Mouse (Mus musculus) thymus, postnatal 4 days (tissue): ENCODE data around the gene Sh3gl1.

ENCODE experiments used
- DNase-seq: peaks from one replicate; pipeline ENCODE4 v3.0.0; 2021

Gene Sh3gl1

DNA sequence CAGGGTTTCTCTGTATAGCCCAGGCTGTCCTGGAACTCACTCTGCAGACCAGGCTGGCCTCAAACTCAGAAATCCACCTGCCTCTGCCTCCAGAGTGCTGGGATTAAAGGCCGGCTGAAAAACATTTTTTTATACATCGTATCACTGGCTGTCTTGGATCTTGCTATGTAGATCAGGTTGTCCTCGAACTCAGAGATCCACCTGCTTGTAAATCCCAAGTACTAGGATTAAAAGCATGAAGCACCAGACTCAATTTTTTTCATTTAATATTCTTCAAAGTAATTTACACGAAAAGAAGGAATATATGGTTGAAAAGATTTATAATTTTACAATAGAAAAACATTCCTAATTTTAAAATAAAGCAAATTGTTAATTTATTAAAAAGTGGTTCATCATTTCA, 2.9 kb upstream of the Sh3gl1 start:
- DNase-seq, result no peak

DNA sequence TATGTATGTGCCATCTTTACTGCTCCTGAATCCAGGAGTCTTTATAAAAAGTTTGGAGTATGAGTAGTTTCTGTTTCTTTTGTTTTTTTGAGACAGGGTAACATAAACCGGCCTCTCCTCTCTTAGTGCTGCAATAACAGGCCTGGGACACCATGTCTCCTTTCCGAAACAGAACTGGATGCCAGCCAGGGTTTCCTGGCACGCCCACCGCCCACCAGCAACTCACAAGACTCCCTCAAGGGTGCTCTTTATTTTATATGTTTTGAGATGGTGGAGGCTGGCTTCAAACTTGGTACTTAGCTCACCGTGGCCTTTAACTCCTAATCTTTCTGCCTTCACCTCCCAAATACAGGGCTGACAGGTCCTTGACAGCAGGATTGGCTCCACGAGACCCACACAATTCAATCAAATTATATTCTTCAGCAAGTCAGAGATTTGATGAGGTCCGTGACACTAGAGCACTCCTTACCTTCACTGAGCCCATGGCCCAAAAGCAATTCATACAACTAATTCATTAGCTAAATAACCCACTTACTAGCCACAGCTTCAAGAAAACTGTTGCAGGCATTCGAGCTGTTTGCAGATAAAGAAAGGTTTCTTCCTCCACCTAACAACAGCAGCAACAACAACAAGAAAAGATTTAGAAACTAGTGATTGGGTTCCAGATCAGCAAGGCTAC, 2.3 kb upstream of the Sh3gl1 start:
- no peak for DNase-seq

DNA sequence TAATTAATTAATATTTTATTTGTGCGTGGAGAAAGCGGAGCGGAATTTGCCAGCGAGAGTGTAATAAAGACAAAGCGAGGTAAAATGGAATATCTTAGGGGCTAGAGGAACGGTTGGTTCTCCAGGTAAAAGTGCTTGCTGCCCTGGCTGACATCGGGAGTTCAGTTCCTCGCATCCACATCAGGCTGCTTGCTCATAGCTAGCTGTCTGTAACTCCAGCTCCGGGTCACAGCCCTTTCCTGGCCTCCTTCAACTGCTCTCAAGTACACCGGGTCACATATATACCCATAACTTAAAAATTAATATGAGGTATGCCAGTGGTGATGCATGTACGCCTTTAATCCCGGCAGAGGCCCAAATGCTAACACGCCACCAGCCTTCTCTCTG, 459 bp upstream of the Sh3gl1 start:
- peak; percentile 44 for DNase-seq

DNA sequence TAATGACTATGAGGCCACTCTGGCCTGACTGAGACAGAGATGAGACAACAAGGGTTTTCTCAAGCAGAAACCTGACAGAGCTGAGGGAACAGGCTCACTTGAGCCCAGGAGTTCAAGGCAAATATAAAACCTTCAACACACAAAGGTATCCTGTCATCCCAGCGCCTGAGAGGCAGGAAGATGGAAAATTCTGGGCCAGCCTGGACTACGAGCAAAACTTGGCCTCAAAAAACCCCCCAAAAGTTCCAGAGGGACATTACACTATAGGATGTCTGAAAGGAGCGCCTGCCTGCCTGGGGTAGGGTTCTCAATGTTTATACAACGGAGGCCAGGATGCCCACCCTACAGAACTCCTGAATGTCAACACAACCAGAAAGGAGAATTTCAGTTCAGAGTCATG, 1.2 kb downstream of the Sh3gl1 start:
- no peak for DNase-seq

DNA sequence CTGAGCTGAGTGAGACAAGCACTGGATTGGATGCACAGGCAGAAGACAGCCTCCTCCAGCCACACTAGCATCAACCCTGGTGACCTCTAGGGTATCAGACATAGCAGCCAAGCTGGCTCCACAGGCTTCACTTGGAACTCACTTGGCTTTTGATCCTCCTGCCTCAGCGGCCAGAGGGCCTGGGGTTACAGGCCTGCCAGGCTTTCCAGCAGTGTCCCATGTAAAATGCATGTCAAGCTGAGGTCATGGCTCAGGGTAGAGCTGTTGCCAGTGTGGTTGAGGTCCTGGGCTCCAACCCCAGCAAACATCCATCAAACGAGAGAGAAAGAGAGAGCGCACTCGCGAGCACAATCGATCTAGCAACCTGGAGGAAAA, 1.7 kb downstream of the Sh3gl1 start:
- DNase-seq, result no peak

DNA sequence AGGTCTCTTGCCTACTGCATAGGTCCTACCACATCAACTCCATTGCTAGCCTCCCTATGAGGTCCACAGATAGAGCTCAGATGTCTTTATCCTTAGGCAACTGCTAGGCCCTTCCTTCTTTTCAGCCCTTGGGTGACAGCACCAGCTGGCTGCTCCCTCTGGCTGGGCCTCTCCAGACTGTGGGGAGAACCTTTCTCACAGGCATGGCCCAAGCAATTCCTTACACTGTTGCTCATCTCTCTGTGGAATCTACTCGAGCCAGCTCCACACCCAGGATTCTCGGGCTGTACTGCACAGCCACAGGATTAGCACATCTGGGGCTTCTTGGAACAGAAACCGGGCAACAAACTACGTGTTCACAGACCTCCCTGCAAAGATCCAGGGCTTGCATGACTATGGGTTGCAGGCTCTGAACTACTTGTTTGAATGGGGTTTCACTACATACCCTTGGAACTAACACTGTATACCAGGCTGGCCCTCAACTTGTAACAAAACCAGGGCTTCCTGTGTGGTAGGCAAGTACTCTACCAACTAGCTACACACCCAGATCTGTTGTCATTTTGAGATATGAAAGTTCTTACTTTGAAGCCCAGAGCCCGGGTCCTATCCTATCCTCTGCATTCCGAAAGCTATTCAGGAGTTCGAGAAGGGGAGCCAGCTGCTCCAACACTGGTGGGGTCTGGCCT, 2.3 kb downstream of the Sh3gl1 start:
- no peak for DNase-seq

DNA sequence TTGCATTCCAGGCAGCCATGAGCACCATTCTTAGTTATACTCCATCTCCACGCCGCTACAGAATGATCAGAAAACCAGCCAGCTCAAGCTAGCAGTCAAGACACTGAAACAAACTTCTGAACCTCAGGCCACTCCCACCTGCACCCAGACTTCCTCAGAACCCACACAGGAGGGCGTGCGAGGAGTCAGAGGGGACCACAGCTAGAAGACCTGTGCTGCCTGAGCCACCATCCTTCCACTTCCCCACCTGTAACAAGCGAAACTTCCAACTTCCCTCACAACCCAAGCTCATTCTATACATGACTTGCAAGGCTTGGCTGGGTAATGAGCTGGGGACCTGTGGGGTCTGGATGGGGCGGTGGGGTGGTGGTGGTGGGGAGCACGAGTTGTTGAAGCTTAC, 3.6 kb downstream of the Sh3gl1 start:
- peak; percentile 69 for DNase-seq

DNA sequence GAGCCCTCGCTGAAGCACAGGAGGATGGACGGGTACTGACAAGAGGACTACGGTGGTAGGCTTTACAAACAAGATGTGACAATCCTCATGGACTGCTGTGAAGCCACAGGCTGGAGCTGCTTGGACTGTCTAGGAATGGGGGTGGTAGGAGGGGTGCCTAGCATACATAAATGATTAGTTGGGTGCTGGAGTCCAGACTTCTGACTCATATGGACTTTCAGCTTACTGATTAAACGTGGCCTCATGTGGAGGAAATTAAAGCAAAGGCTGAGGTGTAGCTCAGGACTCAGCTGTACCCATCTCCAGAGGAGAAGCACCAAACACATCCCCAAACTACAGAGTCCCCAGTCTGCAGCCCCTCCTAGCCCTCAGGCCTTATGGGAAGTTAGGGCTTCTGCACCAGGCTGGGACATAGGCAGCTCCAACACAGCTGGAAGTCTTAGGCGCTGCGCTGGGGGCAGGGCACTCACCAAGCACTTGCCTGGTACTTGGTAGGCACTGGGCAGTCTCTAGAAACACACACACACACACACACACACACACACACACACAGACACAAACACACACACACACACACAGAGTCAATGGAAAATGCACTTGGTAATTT, 4.2 kb downstream of the Sh3gl1 start:
- peak; percentile 32 for DNase-seq

DNA sequence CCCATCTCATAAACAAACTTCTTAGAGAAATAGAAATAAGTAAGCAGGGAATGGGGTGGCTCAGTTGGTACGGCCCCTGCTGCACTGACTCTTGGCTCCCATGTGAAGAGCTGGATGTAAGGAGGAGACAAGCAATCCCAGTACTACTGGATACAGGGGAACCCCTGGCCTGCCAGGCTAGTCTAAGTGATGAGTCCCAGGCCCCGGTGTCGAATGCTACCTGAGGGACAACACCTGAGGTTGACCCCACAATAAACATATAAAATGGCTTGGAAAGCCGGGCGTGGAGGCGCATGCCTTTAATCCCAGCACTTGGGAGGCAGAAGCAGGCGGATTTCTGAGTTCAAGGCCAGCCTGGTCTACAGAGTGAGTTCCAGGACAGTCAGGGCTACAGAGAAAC, 5.0 kb downstream of the Sh3gl1 start:
- peak; percentile 27 for DNase-seq

DNA sequence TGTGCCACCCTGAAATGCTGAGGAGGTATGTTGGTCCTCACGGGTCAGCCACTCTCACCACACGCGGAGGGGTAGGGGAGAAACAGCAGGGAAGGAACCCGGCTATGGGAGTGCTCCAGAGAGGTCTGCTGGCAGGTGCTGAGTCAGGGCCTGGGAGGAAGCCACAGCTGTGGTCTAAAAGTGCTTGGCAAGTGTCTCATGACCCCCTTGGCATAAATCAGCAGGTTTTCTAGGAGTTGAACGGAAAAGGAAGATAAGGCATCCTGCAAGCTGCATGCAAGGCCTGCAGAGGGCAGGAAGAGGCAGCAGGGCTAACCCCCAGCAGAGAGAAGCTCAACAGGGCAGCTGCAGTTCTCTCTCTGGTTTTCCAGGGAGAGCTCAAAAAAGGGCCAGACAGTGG, 5.5 kb downstream of the Sh3gl1 start:
- peak; percentile 54 for DNase-seq

DNA sequence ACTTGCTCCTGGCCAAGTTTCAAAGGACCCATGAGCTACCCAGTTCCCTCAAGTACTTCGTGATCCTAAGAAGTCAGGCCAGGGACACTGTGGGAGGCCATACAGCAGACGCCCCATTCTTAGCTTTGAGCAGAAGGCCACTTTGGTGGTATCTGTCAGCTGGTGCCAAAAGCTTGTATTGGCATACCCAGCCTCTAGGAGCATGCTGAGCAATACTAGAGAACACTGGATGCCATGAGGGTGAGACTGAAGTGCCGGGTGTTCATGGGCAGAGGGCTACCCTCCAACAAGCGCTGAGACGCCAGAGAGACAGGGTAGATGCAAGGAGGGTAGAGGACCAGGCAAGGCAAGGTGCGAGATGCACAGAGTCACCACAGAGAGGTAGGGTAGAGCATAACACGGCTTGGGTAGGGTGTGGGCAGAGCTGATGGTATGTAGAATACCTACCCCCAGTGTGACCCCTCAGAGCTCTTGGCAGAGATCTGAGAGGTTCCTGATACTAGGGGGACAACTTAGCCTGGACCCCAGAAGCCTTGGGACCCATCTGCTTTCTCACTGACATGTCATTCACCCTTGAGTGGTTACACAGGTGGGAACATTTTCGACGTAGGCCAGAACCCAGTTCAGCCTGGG, 6.1 kb downstream of the Sh3gl1 start:
- peak; percentile 14 for DNase-seq

DNA sequence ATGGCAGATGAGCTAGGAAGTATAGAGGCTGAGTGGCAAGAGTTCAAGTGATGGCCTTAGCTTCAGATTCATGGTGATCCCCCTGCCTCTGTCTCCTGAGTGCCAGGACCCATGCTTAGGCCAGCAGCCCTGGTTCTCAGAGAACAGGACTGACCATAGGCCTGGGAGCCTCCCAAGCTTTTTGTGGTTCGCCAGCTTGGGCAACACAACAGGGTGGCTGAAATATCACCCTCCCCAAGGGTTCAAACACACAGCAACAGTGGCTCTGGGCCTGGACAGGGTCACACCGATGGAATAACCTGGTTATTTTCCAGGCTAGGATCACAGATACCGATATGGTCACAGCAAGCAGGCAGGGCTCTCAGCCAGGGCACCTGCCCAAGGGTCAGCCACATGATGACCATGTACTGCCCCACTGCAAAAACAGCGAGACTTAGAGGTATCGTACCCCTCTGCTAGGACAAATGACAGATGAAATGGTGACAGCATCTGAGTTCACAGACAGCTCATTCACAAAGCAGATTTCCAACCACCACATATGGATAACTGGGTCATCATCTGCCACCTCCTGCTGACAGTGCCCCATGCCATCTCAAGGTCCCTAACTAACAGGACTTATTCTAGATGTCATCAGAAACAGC, 8.5 kb downstream of the Sh3gl1 start:
- DNase-seq, result no peak

DNA sequence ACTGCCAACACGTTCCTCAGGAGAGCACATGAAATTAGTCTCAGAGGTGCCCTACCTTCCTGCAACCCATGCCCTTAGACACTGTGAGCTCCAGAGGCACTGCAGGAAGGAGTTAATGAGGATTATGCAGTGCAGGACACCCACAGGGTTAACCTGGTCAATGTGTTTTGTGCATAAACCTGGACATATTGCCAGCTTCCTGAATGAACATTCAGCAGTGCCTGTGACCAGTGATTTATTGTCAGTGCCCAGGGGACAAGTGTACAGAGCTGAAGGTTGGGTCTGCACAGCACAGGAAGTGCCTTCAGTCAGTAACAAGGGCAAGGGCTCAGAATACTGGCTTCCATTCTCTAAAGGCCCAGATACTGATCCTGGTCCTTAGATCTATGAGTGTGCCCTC, 9.6 kb downstream of the Sh3gl1 start:
- DNase-seq, result no peak

DNA sequence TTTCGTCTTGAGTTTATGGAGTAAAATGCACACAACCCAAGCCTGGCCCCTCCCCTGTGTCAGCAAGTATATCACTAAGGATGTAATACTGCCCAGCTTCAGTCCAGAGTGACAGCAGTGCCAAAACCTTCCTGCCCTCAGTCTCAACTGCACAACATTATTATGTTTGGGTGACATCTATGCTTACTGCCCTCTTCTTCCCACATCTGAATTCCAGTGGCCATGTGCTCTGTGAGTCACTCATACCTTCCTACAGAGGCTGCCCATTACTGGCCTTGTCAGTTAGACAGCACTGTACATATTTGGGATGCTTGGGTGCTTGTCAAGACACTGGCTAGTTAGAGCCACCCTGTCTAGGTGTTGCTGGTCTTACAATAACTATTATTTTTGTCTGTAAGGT, 10.1 kb downstream of the Sh3gl1 start:
- DNase-seq, result no peak

DNA sequence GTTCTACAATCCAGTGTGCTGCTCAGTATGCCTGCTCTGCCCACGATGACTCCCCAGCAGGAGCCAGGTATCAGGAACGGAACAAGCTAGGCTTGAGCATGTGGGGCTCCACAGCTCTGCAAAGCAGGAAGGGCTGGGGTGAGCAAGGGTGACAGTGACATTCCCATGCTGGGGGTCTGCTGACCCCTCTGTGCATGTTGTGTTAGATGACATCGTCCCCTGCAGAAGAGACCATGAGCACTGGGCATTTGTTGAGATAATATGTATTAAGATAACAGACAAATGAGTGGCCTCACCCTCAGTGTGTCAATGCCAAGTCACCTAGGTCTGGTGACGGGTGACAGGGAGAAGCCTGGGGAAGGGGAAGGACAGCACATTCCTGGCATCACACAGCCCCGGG, 11.5 kb downstream of the Sh3gl1 start:
- peak; percentile 9 for DNase-seq

DNA sequence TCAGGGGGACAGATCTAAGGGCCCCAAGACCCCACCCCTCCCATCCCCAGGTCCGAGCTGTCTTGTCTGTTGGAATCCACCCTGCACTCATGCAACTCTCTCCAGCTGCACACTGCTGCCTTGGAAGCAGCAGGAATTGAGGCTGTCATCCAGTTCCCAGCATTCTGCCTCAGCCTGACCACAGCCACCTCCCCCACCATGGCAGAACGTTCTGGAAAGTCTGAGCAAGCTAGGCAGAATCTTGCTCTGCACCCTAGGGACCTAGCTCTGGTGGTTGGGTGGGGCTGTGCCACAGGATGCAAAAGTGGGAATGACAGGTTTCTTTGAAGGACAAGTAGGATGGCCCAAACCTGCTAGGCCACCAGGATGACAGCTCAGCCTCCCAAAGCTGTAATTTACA, 12.0 kb downstream of the Sh3gl1 start:
- DNase-seq, result no peak

DNA sequence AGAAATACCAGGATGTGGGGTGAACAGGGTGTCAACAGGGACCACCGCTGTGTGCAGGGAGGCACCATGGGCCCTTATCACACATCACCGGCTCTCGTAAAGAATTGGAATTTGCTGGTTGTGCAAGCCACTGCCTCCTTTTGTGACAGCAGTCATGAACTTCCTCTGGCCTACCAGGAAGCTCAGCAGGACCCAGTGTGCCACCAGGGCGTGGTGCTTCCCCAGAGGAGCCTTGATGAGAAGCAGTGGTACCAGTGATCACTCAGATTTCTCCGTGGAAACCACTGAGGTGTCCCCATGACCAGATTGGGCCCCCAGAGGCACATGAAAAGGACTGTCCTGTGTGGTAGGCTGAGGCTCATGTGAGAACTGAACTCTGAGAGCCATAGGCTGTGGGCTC, 13.0 kb downstream of the Sh3gl1 start:
- DNase-seq, result peak; percentile 44

DNA sequence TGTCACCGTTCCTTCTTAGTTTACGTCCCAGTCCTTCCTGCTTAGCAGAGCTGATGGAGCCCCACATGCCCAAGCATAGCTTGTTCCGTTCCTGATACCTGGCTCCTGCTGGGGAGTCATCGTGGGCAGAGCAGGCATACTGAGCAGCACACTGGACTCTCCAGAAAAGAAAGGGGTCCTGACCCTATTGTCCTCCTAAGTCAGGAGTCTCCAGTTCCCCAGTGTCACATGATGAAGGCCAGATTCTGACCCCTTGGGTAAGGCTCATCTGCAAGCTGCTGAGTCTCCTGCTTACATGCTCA, 13.5 kb downstream of the Sh3gl1 start:
- DNase-seq, result no peak

DNA sequence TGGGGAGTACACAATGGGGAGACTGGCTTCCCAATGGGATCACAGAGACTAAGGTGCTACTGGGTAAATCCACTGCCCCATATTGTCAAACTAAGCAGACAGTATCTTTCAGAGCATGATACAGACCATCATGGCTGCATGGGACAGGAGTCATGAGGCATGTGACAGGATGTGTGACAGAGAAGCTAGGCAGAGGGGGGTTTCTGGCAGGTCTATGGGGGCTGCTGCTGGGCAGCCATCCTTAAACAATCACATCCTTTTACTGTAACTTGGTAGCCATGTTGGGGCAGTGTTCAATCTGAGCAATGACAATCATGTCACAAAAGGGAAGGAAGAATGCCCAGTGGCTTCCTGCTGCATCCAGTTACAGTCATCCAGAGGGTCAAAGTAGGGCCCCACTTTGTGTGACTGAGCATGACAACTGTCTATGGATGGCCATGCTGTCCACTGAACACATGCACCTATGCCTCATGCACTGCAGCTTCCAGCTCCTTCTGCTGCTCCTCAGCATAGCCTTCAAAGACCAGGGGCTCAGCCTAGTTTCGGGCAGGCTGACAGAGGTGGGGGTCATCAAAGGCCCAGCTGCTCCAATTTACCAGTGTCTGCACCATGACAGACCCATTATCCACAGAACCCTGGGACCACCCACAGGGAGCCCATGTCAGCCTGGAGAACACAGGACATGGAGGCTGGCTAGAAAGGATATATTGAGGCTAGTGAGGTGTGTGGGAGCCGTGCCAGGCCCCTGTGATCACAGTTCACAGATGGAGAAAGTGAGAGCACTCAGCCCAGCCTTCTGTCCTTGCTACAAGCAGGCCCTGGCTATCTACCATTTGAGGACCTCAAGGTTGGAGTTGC, 14.1 kb downstream of the Sh3gl1 start:
- peak; percentile 28 for DNase-seq

DNA sequence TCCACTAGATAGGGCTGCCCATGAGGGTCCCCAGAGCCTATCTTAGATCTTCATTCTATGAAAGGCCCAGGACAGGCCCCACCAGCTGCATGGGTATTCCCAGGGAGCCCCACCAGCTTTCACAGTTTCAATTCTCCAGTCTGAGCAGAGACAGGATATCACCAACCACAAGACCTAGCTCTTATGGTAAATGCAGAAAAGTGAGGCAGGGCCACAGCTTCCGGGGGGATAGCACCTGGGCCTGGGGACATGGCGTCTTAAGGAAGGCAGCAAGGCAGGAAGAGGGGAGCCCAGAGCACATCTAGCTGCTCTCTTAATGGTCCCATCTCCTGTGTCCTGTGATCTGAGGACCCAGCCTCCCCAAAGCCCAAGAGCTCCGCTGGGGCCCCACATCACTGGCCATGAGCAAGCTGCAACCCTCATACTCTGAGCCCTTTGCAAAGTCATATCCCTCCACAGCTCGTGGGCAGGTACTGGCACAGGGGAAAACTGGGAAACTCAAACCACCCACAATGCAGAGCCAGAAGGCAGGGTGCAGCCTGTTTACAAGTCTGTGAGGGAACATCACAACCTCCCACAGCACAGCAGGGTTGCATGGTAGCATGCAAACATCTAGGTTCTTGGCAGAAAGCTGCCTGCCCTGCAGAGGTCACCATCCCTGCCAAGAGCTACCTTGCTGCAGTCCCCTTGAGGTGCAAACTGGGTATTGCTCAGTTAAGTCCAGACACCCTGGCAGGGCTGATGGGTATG, 15.1 kb downstream of the Sh3gl1 start:
- peak; percentile 76 for DNase-seq

DNA sequence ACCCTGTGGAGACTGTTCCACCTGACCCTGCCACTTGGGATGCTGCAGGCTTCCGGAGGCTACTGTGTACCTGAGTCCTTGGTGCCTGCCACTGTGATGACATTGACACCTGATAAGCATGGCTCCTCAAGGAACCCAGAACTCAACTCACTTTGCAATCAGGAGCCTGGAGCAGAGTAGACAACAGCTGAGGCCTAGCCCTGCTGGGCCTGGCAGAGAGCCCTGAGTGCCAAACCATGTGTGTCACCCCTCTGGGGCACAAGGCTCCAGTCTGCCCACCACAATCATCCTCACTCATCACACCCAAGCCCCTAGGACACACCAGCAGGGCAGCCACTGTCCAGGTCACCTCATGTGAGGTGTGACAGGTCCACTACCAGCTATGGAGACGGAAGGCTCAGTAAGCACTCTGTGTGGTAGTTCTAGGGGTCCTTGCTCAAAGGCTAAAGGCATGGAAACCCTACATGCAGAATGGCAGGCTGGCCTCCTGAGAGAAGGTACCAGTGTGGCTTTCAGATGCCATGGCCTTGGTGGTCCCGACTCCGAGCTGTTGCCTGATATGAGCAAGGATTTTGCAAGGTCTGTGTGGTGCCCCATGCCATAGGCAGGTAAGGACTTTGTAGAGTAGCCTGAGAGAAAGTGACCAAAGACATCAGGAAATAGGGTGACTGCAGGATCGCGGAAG, 15.9 kb downstream of the Sh3gl1 start:
- peak; percentile 47 for DNase-seq
